Mouse (Mus musculus) stomach, postnatal 0 days (tissue): Measurements from ENCODE around the gene Reln.

Experiments
- CTCF ChIP-seq: IDR thresholded peaks from 2 replicates; pipeline ENCODE4 v1.5.1; 2016; ENCODE audit warnings: antibody characterized with exemption, low read depth, mild to moderate bottlenecking, moderate library complexity
- EP300 ChIP-seq: optimal IDR thresholded peaks from 2 replicates; pipeline ENCODE3; 2016; ENCODE audit warnings: antibody characterized with exemption

DNA sequence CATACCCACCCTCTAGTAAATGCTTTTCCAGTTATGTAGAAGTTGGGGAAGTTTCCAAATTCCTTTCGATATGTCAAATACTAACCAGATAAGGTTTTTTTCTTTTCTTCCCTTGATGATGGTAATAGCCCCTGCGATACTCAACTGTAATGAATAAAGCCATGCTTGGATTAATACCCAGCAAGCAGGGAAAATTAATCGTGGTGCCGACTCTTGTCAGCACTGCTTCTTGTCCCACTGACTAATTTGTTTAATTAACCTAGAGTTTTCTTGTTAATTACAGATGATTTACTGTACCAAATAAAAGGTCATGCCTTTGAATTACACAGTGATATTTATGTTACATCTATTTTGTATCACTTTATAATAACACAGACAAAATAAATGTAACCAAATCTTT, 65.3 kb downstream of the Reln start:
- no peak for TF ChIP-seq CTCF
- no peak for TF ChIP-seq EP300
